Mouse (Mus musculus): Measurements from ENCODE around the gene Ctsk. TPM values are rescaled to one million over a fixed set of nuclear protein-coding genes. Genes with fewer than 3 reads are reported as not detected.

The Ctsk gene
- 1 to 10 TPM; 2.6 TPM for total RNA-seq (2021)
- long read RNA-seq, experiment 1, result 0 reads
- long read RNA-seq, experiment 2, partial matches to known transcripts, result 1 of 2 reads
- long read RNA-seq, experiment 2, other reads (novel, unspliced or antisense), result 0 of 2 reads

DNA sequence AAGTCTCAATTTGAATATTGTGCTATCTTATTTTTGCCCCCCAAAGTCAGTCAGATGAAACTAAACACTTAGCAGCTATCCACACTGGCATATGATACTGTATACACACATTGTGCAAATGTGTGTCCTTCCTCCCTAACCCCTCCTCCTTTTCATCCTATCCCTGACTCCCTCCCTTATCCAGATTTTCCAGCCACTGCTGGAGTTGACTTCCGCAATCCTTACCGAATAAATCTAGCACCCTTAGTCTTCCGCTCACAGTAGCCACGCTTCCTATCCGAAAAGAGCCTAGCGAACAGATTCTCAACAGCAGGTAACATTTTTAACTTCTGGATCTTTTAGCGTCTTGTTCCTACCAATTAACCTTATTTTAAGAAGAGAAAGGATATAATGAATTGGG, at the start of gene Ctsk:
Gene Ctsk, plus strand, starts transcription at position 233 of the 400 bp plus-strand sequence.
- TF ChIP-seq CTCF (conservative IDR thresholded peaks at IDR 0.05), result no peak
- no peak for DNase-seq (ENCODE audit: low spot score in 2 of 2)
- peak within 1 kb of the TSS; percentile 8; the same call in 1 of the 2 replicates for H3K4me3 ChIP-seq
- H3K27ac ChIP-seq, result no peak within 1 kb of the TSS

DNA sequence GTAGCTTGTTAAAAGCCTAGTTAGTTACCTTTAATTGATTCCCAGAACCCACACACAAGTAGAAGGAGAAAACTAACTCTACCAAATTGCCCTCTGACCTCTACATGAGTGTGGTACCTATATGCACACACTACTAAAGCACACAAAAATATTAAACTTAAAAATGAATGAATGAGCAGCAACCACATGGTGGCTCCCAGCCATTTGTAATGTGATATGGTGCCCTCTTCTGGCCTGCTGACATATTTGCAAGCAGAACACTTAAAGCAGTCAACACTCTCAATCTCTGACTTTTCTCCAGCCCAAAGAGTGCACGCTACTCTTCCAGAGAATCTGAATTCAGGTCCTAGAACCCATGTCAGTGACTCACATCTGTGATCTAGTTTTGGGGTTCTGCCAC, 48.6 kb upstream of the Ctsk start:
- no peak overlapping the region for H3K27ac ChIP-seq
- peak; percentile 48 to 53 for DNase-seq (ENCODE audit: low spot score in 2 of 2)
- no peak overlapping the region for H3K4me3 ChIP-seq
- peak; percentile 89 for TF ChIP-seq CTCF (conservative IDR thresholded peaks at IDR 0.05)

DNA sequence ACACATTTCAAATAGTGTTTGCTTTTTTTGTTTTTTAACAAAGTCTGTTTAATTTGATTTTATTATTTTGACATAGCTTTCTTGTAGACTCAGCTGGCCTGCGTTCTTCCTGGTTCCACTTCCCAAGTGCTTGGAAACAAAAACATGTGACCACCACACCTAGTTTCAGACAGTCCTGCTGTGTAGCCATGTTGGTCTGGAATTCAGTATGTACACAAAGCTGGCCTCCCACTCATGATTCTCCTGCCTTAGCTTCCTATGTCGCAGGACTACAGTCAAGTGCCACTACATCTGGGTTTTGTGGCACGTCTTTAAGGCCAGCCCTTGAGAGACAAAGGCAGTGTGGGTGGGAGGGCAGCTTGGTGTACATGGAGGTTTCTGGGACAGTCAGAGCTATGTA, 48.1 kb upstream of the Ctsk start:
- no peak overlapping the region for H3K4me3 ChIP-seq
- TF ChIP-seq CTCF (conservative IDR thresholded peaks at IDR 0.05), result no peak
- no peak overlapping the region for H3K27ac ChIP-seq
- no peak for DNase-seq (ENCODE audit: low spot score in 2 of 2)

DNA sequence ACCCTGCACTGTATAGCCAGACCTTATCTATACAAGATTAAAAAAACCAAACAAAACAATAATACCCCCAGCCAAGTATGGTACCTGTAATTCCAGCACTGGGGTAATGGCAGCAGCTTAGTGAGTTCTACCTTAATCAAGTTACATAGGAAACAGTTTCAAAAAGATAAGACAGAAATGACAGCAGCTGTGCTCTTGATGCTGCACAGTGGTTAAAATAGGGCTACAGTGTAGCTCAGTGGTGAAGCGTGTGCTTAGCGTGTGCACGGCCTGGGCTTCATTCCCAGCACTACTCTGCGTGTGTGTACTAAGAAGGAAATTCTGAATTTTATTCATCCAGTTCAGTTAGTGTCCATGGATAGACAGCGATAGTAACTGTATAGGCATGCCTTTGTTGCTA, 42.7 kb upstream of the Ctsk start:
- H3K27ac ChIP-seq, result no peak overlapping the region
- no peak for TF ChIP-seq CTCF (conservative IDR thresholded peaks at IDR 0.05)
- DNase-seq (ENCODE audit: low spot score in 2 of 2), result no peak
- H3K4me3 ChIP-seq, result no peak overlapping the region

DNA sequence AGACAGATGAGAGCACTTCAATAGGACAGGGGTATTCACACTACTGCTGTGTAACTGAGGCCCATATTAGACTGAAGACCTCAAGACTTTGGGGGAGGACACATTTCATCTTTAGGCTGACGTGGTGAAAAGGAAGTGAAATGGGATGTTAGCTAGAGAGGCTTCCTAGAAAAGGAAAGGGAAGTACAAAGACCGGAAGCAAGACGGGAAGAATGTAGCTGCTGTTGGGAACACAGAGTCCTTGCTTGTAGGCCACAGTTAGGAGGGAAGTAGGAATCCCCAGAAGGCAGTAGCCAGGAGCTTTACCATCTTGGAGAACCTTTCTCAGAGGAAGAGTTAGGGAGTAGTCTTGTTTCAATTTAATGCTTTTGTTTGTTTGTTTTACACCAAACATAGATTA, 41.3 kb upstream of the Ctsk start:
- no peak for DNase-seq (ENCODE audit: low spot score in 2 of 2)
- H3K27ac ChIP-seq, result no peak overlapping the region
- TF ChIP-seq CTCF (conservative IDR thresholded peaks at IDR 0.05), result no peak
- no peak overlapping the region for H3K4me3 ChIP-seq

- Histone ChIP-seq H3K4me3 (no peak overlapping the region), H3K27ac (no peak overlapping the region)
- DNase-seq (ENCODE audit: low spot score in 2 of 2), result no peak
- TF ChIP-seq CTCF (conservative IDR thresholded peaks at IDR 0.05), result no peak
Observed at GRCm38 (mm10) chr3:95459381-95459780, 39.7 kb upstream of the Ctsk start.

GRCm38 (mm10) chr3:95463852-95464251, 35.2 kb upstream of the Ctsk start:
- no peak for DNase-seq (ENCODE audit: low spot score in 2 of 2)
- no peak for TF ChIP-seq CTCF (conservative IDR thresholded peaks at IDR 0.05)
- no peak overlapping the region for H3K27ac ChIP-seq

GRCm38 (mm10) chr3:95478966-95479365, 20.1 kb upstream of the Ctsk start:
- DNase-seq (ENCODE audit: low spot score in 2 of 2), result no peak
- Histone ChIP-seq H3K27ac (no peak overlapping the region), H3K4me3 (no peak overlapping the region)
- TF ChIP-seq CTCF (conservative IDR thresholded peaks at IDR 0.05), result no peak

More at GRCm38 (mm10) chr3:95463852-95464251, 35.2 kb upstream of the Ctsk start:
- no peak overlapping the region for H3K4me3 ChIP-seq

DNA sequence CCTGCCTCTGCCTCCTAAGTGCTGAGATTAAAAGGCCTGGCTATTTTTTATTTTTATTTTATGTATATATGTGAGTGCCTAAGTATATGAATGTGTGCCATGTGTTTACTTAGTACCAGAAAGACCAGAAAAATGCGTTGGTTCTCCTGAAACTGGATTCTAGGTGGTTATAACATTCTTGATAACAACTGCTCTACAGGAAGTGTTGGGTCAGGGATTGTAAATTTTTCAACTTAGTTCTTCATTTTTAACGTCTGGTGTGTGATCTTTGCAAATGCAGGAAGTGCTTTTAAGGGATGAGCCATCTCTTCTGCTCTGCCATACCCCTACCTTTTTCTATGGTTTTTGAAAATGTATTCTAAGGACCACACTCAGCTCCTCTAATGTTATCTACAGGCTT, 12.6 kb upstream of the Ctsk start:
- no peak for DNase-seq (ENCODE audit: low spot score in 2 of 2)
- no peak overlapping the region for H3K27ac ChIP-seq
- no peak for TF ChIP-seq CTCF (conservative IDR thresholded peaks at IDR 0.05)
- no peak overlapping the region for H3K4me3 ChIP-seq

DNA sequence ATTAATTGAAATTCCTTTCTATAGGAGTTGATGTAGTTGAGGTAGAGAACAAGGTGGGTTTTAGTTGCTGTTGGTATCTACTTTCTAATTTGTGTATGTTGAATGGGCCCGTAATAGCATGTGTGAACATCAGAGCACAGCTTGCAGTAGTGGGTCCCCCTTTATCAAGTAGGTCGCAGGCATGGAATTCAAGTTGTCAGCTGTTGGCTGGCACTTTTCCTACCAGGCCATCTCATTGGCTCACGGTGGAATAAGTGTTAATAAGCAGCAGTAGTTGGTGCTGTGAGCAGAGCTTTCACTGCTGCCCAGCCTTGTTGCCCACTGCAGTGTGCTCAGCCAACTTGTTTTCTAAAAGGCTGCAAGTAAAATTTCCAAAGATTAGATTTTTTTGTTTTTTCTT, 10.4 kb upstream of the Ctsk start:
- Histone ChIP-seq H3K4me3 (no peak overlapping the region), H3K27ac (no peak overlapping the region)
- TF ChIP-seq CTCF (conservative IDR thresholded peaks at IDR 0.05), result no peak
- DNase-seq (ENCODE audit: low spot score in 2 of 2), result no peak

- Histone ChIP-seq H3K4me3 (no peak overlapping the region), H3K27ac (no peak overlapping the region)
- TF ChIP-seq CTCF (conservative IDR thresholded peaks at IDR 0.05), result no peak
Observed at GRCm38 (mm10) chr3:95490238-95490637, 8.8 kb upstream of the Ctsk start.

GRCm38 (mm10) chr3:95494342-95494741, 4.7 kb upstream of the Ctsk start:
- Histone ChIP-seq H3K27ac (peak overlapping the region; percentile 54), H3K4me3 (no peak overlapping the region)
- peak; percentile 79 for TF ChIP-seq CTCF (conservative IDR thresholded peaks at IDR 0.05)
- peak; percentile 26 to 51 for DNase-seq (ENCODE audit: low spot score in 2 of 2)

More at GRCm38 (mm10) chr3:95490238-95490637, 8.8 kb upstream of the Ctsk start:
- DNase-seq (ENCODE audit: low spot score in 2 of 2), result no peak

- H3K4me3 ChIP-seq, result no peak overlapping the region
- TF ChIP-seq CTCF (conservative IDR thresholded peaks at IDR 0.05), result no peak
- DNase-seq (ENCODE audit: low spot score in 2 of 2), result no peak
- no peak overlapping the region for H3K27ac ChIP-seq
Observed at GRCm38 (mm10) chr3:95498229-95498628, 827 bp upstream of the Ctsk start.

DNA sequence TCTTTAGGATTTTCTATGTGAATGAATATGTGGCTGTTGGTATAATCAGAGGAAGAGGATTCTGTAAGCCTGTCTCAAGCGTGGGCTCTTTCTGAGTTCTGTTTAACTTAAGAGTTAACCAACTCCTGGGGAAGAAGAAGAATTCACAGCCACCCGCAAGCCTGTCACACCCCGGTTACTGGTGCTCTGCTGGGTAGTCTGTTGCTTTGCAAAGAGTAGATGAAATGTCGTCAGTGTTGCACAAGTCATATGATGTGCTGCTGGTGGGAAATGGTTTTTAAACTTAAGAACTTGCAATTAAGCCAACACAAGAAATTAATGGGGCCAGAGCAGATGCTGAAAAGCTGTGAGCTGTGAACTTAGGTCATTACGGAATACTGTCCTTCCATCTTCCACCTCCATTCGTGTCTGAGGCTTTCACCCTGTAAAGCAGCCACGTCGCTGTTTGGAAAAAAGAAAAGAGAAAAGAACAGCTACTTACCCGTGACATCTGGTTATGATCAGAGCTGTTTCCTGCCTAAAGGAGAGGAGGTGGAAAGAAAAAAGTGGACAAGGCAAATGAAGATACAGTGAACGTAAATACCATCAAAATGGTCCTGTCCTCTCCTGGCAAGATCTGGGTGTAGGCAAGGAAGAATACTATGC, 562 bp downstream of the Ctsk start:
- DNase-seq (ENCODE audit: low spot score in 2 of 2), result no peak
- peak overlapping the region; percentile 8; the same call in 1 of the 2 replicates for H3K4me3 ChIP-seq
- H3K27ac ChIP-seq, result no peak overlapping the region
- no peak for TF ChIP-seq CTCF (conservative IDR thresholded peaks at IDR 0.05)
